Mouse (Mus musculus) megakaryocyte, embryonic 14.5 days (primary cell): Measurements from ENCODE around the gene Bbof1. TPM values are rescaled to one million over a fixed set of nuclear protein-coding genes. Genes with fewer than 3 reads are reported as not detected.

Experiments used
- H3K27me3 ChIP-seq: replicated peaks from 2 replicates; pipeline ENCODE3; 2012; ENCODE audit warnings: inconsistent platforms
- H3K36me3 ChIP-seq: replicated peaks from 2 replicates; pipeline ENCODE3; 2012; ENCODE audit warnings: low read length, inconsistent platforms, mixed read lengths
- H3K4me1 ChIP-seq: 2 replicates; pipeline ENCODE4 v1.6.1; 2012; ENCODE audit warnings: inconsistent platforms
- H3K4me3 ChIP-seq: replicated peaks from 2 replicates; pipeline ENCODE3; 2012; ENCODE audit warnings: moderate library complexity, mild to moderate bottlenecking, inconsistent platforms
- H3K9me3 ChIP-seq: 2 replicates; pipeline ENCODE4 v1.6.1; 2012; ENCODE audit warnings: inconsistent platforms
- FLI1 ChIP-seq: IDR thresholded peaks from 2 replicates; pipeline ENCODE4 v1.6.1; 2012; ENCODE audit warnings: low read length, inconsistent platforms, mixed read lengths
- GATA1 ChIP-seq: IDR thresholded peaks from 3 replicates; pipeline ENCODE4 v1.6.1; 2012; ENCODE audit warnings: mixed read lengths, low read length, inconsistent platforms, borderline replicate concordance
- polyA plus RNA-seq: library from polyadenylated mRNA; stranded (reverse); fragments of >175 nt; gene quantifications from 2 replicates; pipeline ENCODE4 v1.2.3, GENCODE M21; 2012; ENCODE audit warnings: low replicate concordance; ENCODE audit not compliant: insufficient read depth

Gene Bbof1
- polyA plus RNA-seq, 1 experiment, result 0.95 TPM

GRCm38 (mm10) chr12:84399663-84400062, 9.2 kb upstream of the Bbof1 start:
- peak overlapping the region; percentile 28 for H3K4me3 ChIP-seq
- peaks cover 17% of the 10 kb centered on the region for H3K4me1 ChIP-seq
- H3K9me3 ChIP-seq, result no peaks in the 10 kb centered on the region
- TF ChIP-seq FLI1, result no peak
- TF ChIP-seq GATA1, result no peak
- no peaks in the 10 kb centered on the region for H3K36me3 ChIP-seq
- no peaks in the 10 kb centered on the region for H3K27me3 ChIP-seq

DNA sequence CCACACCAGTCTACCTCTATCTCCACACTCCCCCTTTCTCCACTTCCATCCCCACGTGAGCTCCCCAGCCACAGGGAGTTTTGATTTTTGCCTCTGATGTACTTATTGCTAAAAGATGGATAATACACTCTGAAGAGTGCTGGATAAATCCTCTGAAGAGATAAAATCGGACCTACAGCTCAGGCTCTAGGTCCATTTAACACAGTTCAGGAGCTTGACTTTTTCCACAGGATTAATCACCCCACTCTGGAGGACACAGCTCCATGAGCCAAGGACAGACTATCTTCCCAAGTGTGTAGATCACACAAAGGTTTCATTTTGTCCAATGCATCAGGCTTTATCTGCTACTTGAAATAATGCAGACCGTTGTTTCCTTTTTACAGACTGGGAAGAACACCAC, 8.8 kb upstream of the Bbof1 start:
- H3K36me3 ChIP-seq, result no peaks in the 10 kb centered on the region
- no peaks in the 10 kb centered on the region for H3K9me3 ChIP-seq
- TF ChIP-seq GATA1, result no peak
- no peak for TF ChIP-seq FLI1
- peaks cover 17% of the 10 kb centered on the region for H3K4me1 ChIP-seq
- H3K27me3 ChIP-seq, result no peaks in the 10 kb centered on the region
- H3K4me3 ChIP-seq, result peak overlapping the region; percentile 28

DNA sequence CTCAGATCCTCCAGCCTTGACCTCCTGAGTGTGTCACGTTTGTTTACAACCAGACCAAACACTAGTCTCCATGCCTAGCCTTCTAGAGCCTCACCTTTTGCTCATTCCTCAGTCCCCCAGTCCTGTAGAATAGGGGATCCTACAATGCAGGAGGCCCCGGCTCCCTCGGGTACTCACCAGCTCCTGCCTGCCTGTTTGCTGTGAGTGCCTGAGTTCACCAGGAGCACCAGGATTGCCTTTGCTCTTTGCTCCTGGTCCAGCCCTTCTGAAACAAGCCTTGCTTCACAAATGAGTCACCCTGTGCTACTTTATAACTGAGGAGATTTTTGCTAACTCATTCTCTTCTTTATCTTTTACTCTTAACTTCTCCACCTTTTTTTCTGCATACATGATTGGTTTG, 8.2 kb upstream of the Bbof1 start:
- TF ChIP-seq GATA1 (no peak), FLI1 (no peak)
- H3K36me3 ChIP-seq, result no peaks in the 10 kb centered on the region
- H3K9me3 ChIP-seq, result no peaks in the 10 kb centered on the region; the same call in 1 of the 2 replicates
- H3K4me3 ChIP-seq, result no peak overlapping the region
- no peaks in the 10 kb centered on the region for H3K27me3 ChIP-seq
- peaks cover 17% of the 10 kb centered on the region for H3K4me1 ChIP-seq

DNA sequence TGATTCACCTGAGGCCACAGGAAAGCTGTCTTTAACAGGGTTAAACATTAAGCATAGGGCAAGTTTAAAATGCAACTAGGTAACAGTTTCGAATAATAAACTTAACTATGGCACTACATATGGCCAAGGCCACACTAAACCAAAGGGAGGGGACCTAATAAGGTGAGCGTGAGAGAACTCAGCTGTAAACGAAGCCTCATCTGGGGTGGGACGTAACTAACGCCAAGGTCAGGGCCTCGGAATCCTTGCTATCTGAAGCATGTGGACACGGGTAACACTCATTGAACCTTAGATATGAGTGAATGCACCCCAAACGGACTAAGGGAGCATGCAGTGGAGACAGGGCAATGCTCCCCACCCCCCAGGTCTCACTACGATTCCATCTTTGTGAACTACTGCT, 5.9 kb upstream of the Bbof1 start:
- H3K4me3 ChIP-seq, result no peak overlapping the region
- no peak for TF ChIP-seq GATA1
- TF ChIP-seq FLI1, result no peak
- no peaks in the 10 kb centered on the region; the same call in 1 of the 2 replicates for H3K9me3 ChIP-seq
- no peaks in the 10 kb centered on the region for H3K27me3 ChIP-seq
- H3K36me3 ChIP-seq, result no peaks in the 10 kb centered on the region
- H3K4me1 ChIP-seq, result peaks cover 21% of the 10 kb centered on the region

- TF ChIP-seq GATA1 (no peak), FLI1 (no peak)
- Histone ChIP-seq H3K9me3 (no peaks in the 10 kb centered on the region; the same call in 1 of the 2 replicates), H3K36me3 (no peaks in the 10 kb centered on the region), H3K4me3 (no peak overlapping the region), H3K27me3 (no peaks in the 10 kb centered on the region), H3K4me1 (peaks cover 25% of the 10 kb centered on the region)
Observed at GRCm38 (mm10) chr12:84404541-84404940, 4.3 kb upstream of the Bbof1 start.

GRCm38 (mm10) chr12:84407259-84407658, 1.6 kb upstream of the Bbof1 start:
- no peak for TF ChIP-seq GATA1
- no peak for TF ChIP-seq FLI1
- H3K9me3 ChIP-seq, result no peaks in the 10 kb centered on the region; the same call in 1 of the 2 replicates
- no peaks in the 10 kb centered on the region for H3K36me3 ChIP-seq
- H3K4me3 ChIP-seq, result no peak overlapping the region
- H3K27me3 ChIP-seq, result no peaks in the 10 kb centered on the region
- H3K4me1 ChIP-seq, result peaks cover 14% of the 10 kb centered on the region

GRCm38 (mm10) chr12:84407874-84408818, 725 bp upstream of the Bbof1 start:
- Histone ChIP-seq H3K9me3 (no peaks in the 10 kb centered on the region; the same call in 1 of the 2 replicates), H3K4me3 (peak overlapping the region; percentile 97), H3K4me1 (peaks cover 14% of the 10 kb centered on the region), H3K27me3 (no peaks in the 10 kb centered on the region), H3K36me3 (no peaks in the 10 kb centered on the region)
- TF ChIP-seq FLI1, result no peak
- no peak for TF ChIP-seq GATA1

GRCm38 (mm10) chr12:84416834-84417604, 8.1 kb downstream of the Bbof1 start, which contains the start of gene Rnf113a2:
TSS of gene Rnf113a2 (plus strand) at chr12:84417196.
- Histone ChIP-seq H3K27me3 (no peaks in the 10 kb centered on the region), H3K9me3 (no peaks in the 10 kb centered on the region), H3K36me3 (no peaks in the 10 kb centered on the region), H3K4me1 (peaks cover 9% of the 10 kb centered on the region), H3K4me3 (peak within 1 kb of the TSS; percentile 95)
- no peak for TF ChIP-seq GATA1
- no peak for TF ChIP-seq FLI1

DNA sequence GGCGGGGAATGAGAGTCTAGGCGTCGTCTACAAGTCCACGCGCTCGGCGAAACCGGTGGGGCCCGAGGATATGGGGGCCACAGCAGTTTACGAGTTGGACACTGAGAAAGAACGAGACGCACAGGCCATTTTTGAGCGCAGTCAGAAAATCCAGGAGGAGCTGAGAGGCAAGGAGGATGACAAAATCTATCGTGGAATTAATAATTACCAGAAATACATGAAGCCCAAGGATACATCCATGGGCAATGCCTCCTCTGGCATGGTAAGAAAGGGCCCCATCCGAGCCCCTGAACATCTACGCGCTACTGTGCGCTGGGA, 8.7 kb downstream of the Bbof1 start:
- Histone ChIP-seq H3K4me1 (peaks cover 12% of the 10 kb centered on the region), H3K27me3 (no peaks in the 10 kb centered on the region), H3K36me3 (peaks cover under 1% of the 10 kb centered on the region), H3K9me3 (no peaks in the 10 kb centered on the region), H3K4me3 (peak overlapping the region; percentile 95)
- TF ChIP-seq GATA1 (no peak), FLI1 (no peak)
